Mouse (Mus musculus): ENCODE data around the gene Kcp. TPM values are rescaled to one million over a fixed set of nuclear protein-coding genes. Genes with fewer than 3 reads are reported as not detected.

Kcp gene
- 20.1 and 24.6 TPM in 2 replicates for polyA plus RNA-seq (2015; fragmentation: Nextera tagmentation; extraction: Ambion mirVana)

GRCm38 (mm10) chr6:29507447-29508309 lies at the start of gene Kcp:
Gene Kcp, minus strand, starts transcription at chr6:29507952.
- H3K9ac ChIP-seq, result peak within 1 kb of the TSS; percentile 67
- peaks cover 22% of the 10 kb centered on the region for H3K4me1 ChIP-seq (replicated peaks)
- peak within 1 kb of the TSS; percentile 52 for H3K4me3 ChIP-seq
- H3K4me2 ChIP-seq, result peak within 1 kb of the TSS; percentile 64
- peaks cover 57% of the 10 kb centered on the region for H3K27me3 ChIP-seq
- 2% methylated on average over 36 of the region's 47 CpGs for WGBS
- peak; percentile 68 for ATAC-seq (ENCODE audit: low read depth)
- no peaks in the 10 kb centered on the region for H3K9me3 ChIP-seq
- H3K36me3 ChIP-seq, result no peaks in the 10 kb centered on the region
- H3K27ac ChIP-seq (replicated peaks), result no peak within 1 kb of the TSS

GRCm38 (mm10) chr6:29557112-29557511 lies 49.4 kb upstream of the Kcp start:
- no peak for ATAC-seq (ENCODE audit: low read depth)
- WGBS, result 95% methylated on average over 2 of the region's 2 CpGs
- Histone ChIP-seq H3K4me2 (no peak overlapping the region), H3K36me3 (peaks cover 89% of the 10 kb centered on the region), H3K9me3 (no peaks in the 10 kb centered on the region), H3K27ac (replicated peaks) (no peak overlapping the region), H3K4me1 (replicated peaks) (no peaks in the 10 kb centered on the region), H3K27me3 (no peaks in the 10 kb centered on the region), H3K9ac (no peak overlapping the region), H3K4me3 (no peak overlapping the region)

GRCm38 (mm10) chr6:29552526-29552925 lies 44.8 kb upstream of the Kcp start:
- 96% methylated on average over 2 of the region's 2 CpGs for WGBS
- Histone ChIP-seq H3K4me1 (replicated peaks) (no peaks in the 10 kb centered on the region), H3K4me3 (no peak overlapping the region), H3K36me3 (peaks cover 92% of the 10 kb centered on the region), H3K9me3 (no peaks in the 10 kb centered on the region), H3K4me2 (no peak overlapping the region), H3K27me3 (no peaks in the 10 kb centered on the region), H3K27ac (replicated peaks) (no peak overlapping the region), H3K9ac (no peak overlapping the region)
- no peak for ATAC-seq (ENCODE audit: low read depth)

GRCm38 (mm10) chr6:29548086-29548485 lies 40.3 kb upstream of the Kcp start:
- Histone ChIP-seq H3K27ac (replicated peaks) (no peak overlapping the region), H3K4me1 (replicated peaks) (no peaks in the 10 kb centered on the region), H3K4me3 (no peak overlapping the region), H3K9me3 (no peaks in the 10 kb centered on the region), H3K36me3 (peaks cover 96% of the 10 kb centered on the region), H3K27me3 (no peaks in the 10 kb centered on the region), H3K9ac (no peak overlapping the region), H3K4me2 (no peak overlapping the region)
- ATAC-seq (ENCODE audit: low read depth), result no peak
- 98% methylated on average over 1 of the region's 1 CpGs for WGBS

- no peak overlapping the region for H3K9ac ChIP-seq
- H3K36me3 ChIP-seq, result peaks cover 96% of the 10 kb centered on the region
- no peak for ATAC-seq (ENCODE audit: low read depth)
- H3K4me1 ChIP-seq (replicated peaks), result no peaks in the 10 kb centered on the region
- no peak overlapping the region for H3K4me3 ChIP-seq
- H3K27me3 ChIP-seq, result no peaks in the 10 kb centered on the region
- H3K4me2 ChIP-seq, result no peak overlapping the region
- H3K27ac ChIP-seq (replicated peaks), result no peak overlapping the region
- H3K9me3 ChIP-seq, result no peaks in the 10 kb centered on the region
Observed at GRCm38 (mm10) chr6:29547582-29547981, 39.8 kb upstream of the Kcp start.

- H3K27me3 ChIP-seq, result no peaks in the 10 kb centered on the region
- H3K4me1 ChIP-seq (replicated peaks), result no peaks in the 10 kb centered on the region
- H3K36me3 ChIP-seq, result peaks cover 95% of the 10 kb centered on the region
- no peak overlapping the region for H3K4me2 ChIP-seq
- H3K9me3 ChIP-seq, result no peaks in the 10 kb centered on the region
- ATAC-seq (ENCODE audit: low read depth), result no peak
- no peak overlapping the region for H3K27ac ChIP-seq (replicated peaks)
- WGBS, result 100% methylated on average over 2 of the region's 2 CpGs
- H3K4me3 ChIP-seq, result no peak overlapping the region
- H3K9ac ChIP-seq, result no peak overlapping the region
Observed at GRCm38 (mm10) chr6:29545611-29546010, 37.9 kb upstream of the Kcp start.

GRCm38 (mm10) chr6:29540956-29541355 lies 33.2 kb upstream of the Kcp start:
- WGBS, result 96% methylated on average over 1 of the region's 1 CpGs
- ATAC-seq (ENCODE audit: low read depth), result no peak
- H3K9me3 ChIP-seq, result no peaks in the 10 kb centered on the region
- H3K27me3 ChIP-seq, result no peaks in the 10 kb centered on the region
- no peak overlapping the region for H3K4me3 ChIP-seq
- no peaks in the 10 kb centered on the region for H3K4me1 ChIP-seq (replicated peaks)
- H3K4me2 ChIP-seq, result no peak overlapping the region
- no peak overlapping the region for H3K27ac ChIP-seq (replicated peaks)
- no peak overlapping the region for H3K9ac ChIP-seq
- H3K36me3 ChIP-seq, result peaks cover 73% of the 10 kb centered on the region

- H3K27ac ChIP-seq (replicated peaks), result no peak overlapping the region
- no peak overlapping the region for H3K4me3 ChIP-seq
- H3K4me2 ChIP-seq, result no peak overlapping the region
- ATAC-seq (ENCODE audit: low read depth), result no peak
- H3K9me3 ChIP-seq, result no peaks in the 10 kb centered on the region
- WGBS, result 71% methylated on average over 6 of the region's 6 CpGs
- H3K4me1 ChIP-seq (replicated peaks), result no peaks in the 10 kb centered on the region
- H3K27me3 ChIP-seq, result no peaks in the 10 kb centered on the region
- peaks cover 66% of the 10 kb centered on the region for H3K36me3 ChIP-seq
- H3K9ac ChIP-seq, result no peak overlapping the region
Observed at GRCm38 (mm10) chr6:29540223-29540622, 32.5 kb upstream of the Kcp start.

- Histone ChIP-seq H3K27ac (replicated peaks) (no peak overlapping the region), H3K9ac (no peak overlapping the region), H3K9me3 (no peaks in the 10 kb centered on the region), H3K4me3 (no peak overlapping the region), H3K4me1 (replicated peaks) (no peaks in the 10 kb centered on the region), H3K27me3 (no peaks in the 10 kb centered on the region), H3K4me2 (no peak overlapping the region), H3K36me3 (peaks cover 58% of the 10 kb centered on the region)
- no peak for ATAC-seq (ENCODE audit: low read depth)
- 89% methylated on average over 8 of the region's 8 CpGs for WGBS
Observed at GRCm38 (mm10) chr6:29539502-29539901, 31.8 kb upstream of the Kcp start.

- ATAC-seq (ENCODE audit: low read depth), result no peak
- Histone ChIP-seq H3K27me3 (no peaks in the 10 kb centered on the region), H3K4me2 (no peak overlapping the region), H3K27ac (replicated peaks) (no peak overlapping the region), H3K4me1 (replicated peaks) (no peaks in the 10 kb centered on the region), H3K36me3 (peaks cover 36% of the 10 kb centered on the region), H3K4me3 (no peak overlapping the region), H3K9me3 (no peaks in the 10 kb centered on the region), H3K9ac (no peak overlapping the region)
- WGBS, result 89% methylated on average over 3 of the region's 3 CpGs
Observed at GRCm38 (mm10) chr6:29537221-29537620, 29.5 kb upstream of the Kcp start.

- no peak overlapping the region for H3K9ac ChIP-seq
- H3K4me3 ChIP-seq, result no peak overlapping the region
- WGBS, result 69% methylated on average over 4 of the region's 4 CpGs
- peaks cover 31% of the 10 kb centered on the region for H3K36me3 ChIP-seq
- ATAC-seq (ENCODE audit: low read depth), result no peak
- no peak overlapping the region for H3K4me2 ChIP-seq
- H3K9me3 ChIP-seq, result no peaks in the 10 kb centered on the region
- peaks cover 3% of the 10 kb centered on the region for H3K27me3 ChIP-seq
- no peak overlapping the region for H3K27ac ChIP-seq (replicated peaks)
- H3K4me1 ChIP-seq (replicated peaks), result no peaks in the 10 kb centered on the region
Observed at GRCm38 (mm10) chr6:29536651-29537193, 29.0 kb upstream of the Kcp start.

GRCm38 (mm10) chr6:29535316-29535715 lies 27.6 kb upstream of the Kcp start:
- 82% methylated on average over 6 of the region's 6 CpGs for WGBS
- H3K4me1 ChIP-seq (replicated peaks), result no peaks in the 10 kb centered on the region
- no peaks in the 10 kb centered on the region for H3K9me3 ChIP-seq
- no peak for ATAC-seq (ENCODE audit: low read depth)
- H3K27me3 ChIP-seq, result peaks cover 17% of the 10 kb centered on the region
- H3K4me3 ChIP-seq, result no peak overlapping the region
- peaks cover 18% of the 10 kb centered on the region for H3K36me3 ChIP-seq
- H3K9ac ChIP-seq, result no peak overlapping the region
- H3K4me2 ChIP-seq, result no peak overlapping the region
- no peak overlapping the region for H3K27ac ChIP-seq (replicated peaks)
